Mouse (Mus musculus) liver, postnatal 0 days (tissue): ENCODE results near the gene Slc25a39.

Experiments used
- CTCF ChIP-seq: sonication (generic); IDR thresholded peaks from 2 replicates; pipeline ENCODE4 v1.5.1; 2016; ENCODE audit warnings: antibody characterized with exemption, low read depth
- EP300 ChIP-seq: IDR thresholded peaks from 2 replicates; pipeline ENCODE4 v1.6.1; 2016; ENCODE audit warnings: antibody characterized with exemption, low read depth, mild to moderate bottlenecking

GRCm38 (mm10) chr11:102431018-102431645 is 23.4 kb upstream of the Slc25a39 start:
- peak; percentile 87 for TF ChIP-seq CTCF
- TF ChIP-seq EP300, result no peak
